In the genomic region with DNA sequence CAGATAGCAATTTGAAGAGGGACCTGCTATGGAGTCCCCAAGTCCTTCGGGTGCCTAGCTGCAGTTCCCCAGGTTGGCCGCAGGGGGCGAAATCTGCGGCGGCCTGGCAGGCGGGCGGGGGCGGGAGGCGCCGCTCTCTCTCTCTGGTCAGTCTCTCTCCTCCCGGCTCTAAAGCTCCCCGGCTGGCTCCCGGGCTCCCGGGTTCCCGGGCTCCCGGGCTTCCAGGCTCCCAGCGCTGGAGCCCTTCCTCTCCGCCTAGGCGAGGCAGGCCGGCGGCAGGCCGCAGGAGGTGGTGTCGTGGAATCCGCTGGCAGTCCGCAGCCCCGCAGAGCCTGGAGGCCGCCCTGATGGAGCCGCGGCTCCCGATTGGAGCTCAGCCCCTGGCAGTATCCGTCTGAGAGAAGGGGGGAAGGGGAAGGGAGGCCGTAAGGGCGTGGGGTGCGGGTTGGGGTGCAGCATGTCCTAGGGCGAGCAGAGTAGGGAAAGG, we compare ENCODE assay signal across 8 mouse cellular contexts. TPM values are rescaled to one million over a fixed set of nuclear protein-coding genes. Genes with fewer than 3 reads are reported as not detected.
A peak's percentile ranks its signal among the peaks of the same experiment; 100 is the strongest.
DNase-seq lines count a peak whose midpoint lies in the region; ATAC-seq lines count a peak whose summit lies in the region.

A gene (plus strand): TSS at position 82 of the 487 bp plus-strand sequence.

- ATAC-seq in hindbrain, embryonic 13.5 days (ENCODE audit: low FRiP score): peak; percentile 93

- peak within 1 kb of the TSS; percentile 87 for H3K27ac ChIP-seq in hindbrain, embryonic 13.5 days

- peaks cover 6% of the 10 kb centered on the region for H3K36me3 ChIP-seq in hindbrain, embryonic 13.5 days

- WGBS in hindbrain, embryonic 13.5 days: 18% methylated on average over 22 of the region's 35 CpGs

- H3K9ac ChIP-seq in hindbrain, embryonic 13.5 days: peak within 1 kb of the TSS; percentile 78

- no peaks in the 10 kb centered on the region for H3K27me3 ChIP-seq in hindbrain, embryonic 13.5 days

- DNase-seq in T-cell, adult 2 months (ENCODE audit: low spot score): peak; percentile 59
- peak; percentile 72 to 74 for DNase-seq in cerebellum, postnatal 36 days
- DNase-seq in frontal cortex, postnatal 36 days (ENCODE audit: low spot score in 2 of 2): peak; percentile 63 to 66
- DNase-seq in layer of hippocampus, postnatal 25 days (ENCODE audit: extremely low spot score in 1 of 2, low spot score in 1 of 2): peak; percentile 56 to 64
- peak; percentile 72 for DNase-seq in lung, postnatal 14 days
- peak; percentile 72 for DNase-seq in ovary, postnatal 36 days (ENCODE audit: low spot score)
- peak; percentile 70 for DNase-seq in thymus, postnatal 25 days

- H3K4me3 ChIP-seq in hindbrain, embryonic 13.5 days: peak within 1 kb of the TSS; percentile 60

- H3K9me3 ChIP-seq in hindbrain, embryonic 13.5 days: no peaks in the 10 kb centered on the region

- H3K4me2 ChIP-seq in hindbrain, embryonic 13.5 days: peak within 1 kb of the TSS; percentile 58

- peaks cover 8% of the 10 kb centered on the region; the same call in 1 of the 2 replicates for H3K4me1 ChIP-seq in hindbrain, embryonic 13.5 days (replicated peaks)

RNA-seq across cellular contexts. Expression of the gene that starts here (rescaled TPM):
- polyA plus RNA-seq in hindbrain, embryonic 13.5 days (2015; fragmentation: Nextera tagmentation; extraction: Ambion mirVana): 25.8 and 26.0 TPM in 2 replicates
- total RNA-seq in layer of hippocampus, postnatal 25 days (2021): 10 to 100 TPM; 48.6 to 52.4 TPM

Comparison
In these comparisons a context has a peak if more than half of its experiments do, and no peak if none do; other contexts are left out.
1. Peak in every context shown above with its lines: DNase-seq, ATAC-seq, H3K4me3 ChIP-seq and H3K27ac ChIP-seq.